Mouse (Mus musculus) lung, adult 2 months (tissue): ENCODE data around the gene Gba.

Experiments
- CTCF ChIP-seq: fragments of 200-500 bp; IDR thresholded peaks from 2 replicates; pipeline ENCODE4 v1.5.1; 2011; ENCODE audit warnings: mild to moderate bottlenecking, low read length, control low read depth; ENCODE audit not compliant: insufficient read depth
- POLR2A ChIP-seq: fragments of 200-500 bp; IDR thresholded peaks from 2 replicates; pipeline ENCODE4 v1.6.1; 2011; ENCODE audit warnings: low read depth, mild to moderate bottlenecking, control low read depth, low read length, borderline replicate concordance; ENCODE audit errors: extremely low read depth

DNA sequence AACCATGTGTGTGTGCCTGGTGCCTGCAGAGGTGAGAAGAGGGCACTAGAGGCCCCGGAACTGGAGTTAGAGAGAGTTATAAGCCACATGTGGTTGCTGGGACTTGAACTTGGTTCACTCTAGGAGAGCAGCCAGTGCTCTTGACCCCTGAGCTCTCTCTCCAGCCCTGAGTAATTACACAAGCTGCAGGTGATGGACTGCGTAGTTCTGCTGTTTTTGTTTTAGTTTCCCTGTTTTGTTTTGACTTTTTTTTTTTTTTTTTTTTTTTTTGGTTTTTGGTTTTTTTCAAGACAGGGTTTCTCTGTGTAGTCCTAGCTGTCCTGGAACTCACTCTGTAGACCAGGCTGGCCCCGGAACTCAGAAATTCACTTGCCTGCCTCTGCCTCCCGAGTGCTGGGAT lies 40.9 kb upstream of the Gba start:
- TF ChIP-seq POLR2A (no peak), CTCF (no peak)
